Mouse (Mus musculus): ENCODE measurements at regions not wholly inside any gene's neighbourhood (a gene's known extent, or its start where the extent isn't known, plus 50 kb on each side); places are given as distances from the start of the nearest gene placed in this dataset.

GRCm38 (mm10) chr2:173347341-173347740 is 71.0 kb upstream of the Pmepa1 start:
- Histone ChIP-seq H3K9me3 (replicated peaks; ENCODE audit: control insufficient read depth, low read length) (peaks cover 3% of the 10 kb centered on the region), H3K9ac (ENCODE audit: low read length) (no peak overlapping the region), H3K4me1 (ENCODE audit: control insufficient read depth, insufficient read depth, low read length) (peaks cover 29% of the 10 kb centered on the region), H3K4me2 (ENCODE audit: low read depth, low read length) (no peak overlapping the region), H3K4me3 (ENCODE audit: low read length) (no peak overlapping the region), H3K27me3 (ENCODE audit: control insufficient read depth, insufficient read depth, low read length) (no peaks in the 10 kb centered on the region), H3K36me3 (ENCODE audit: control insufficient read depth, insufficient read depth) (no peaks in the 10 kb centered on the region), H3K27ac (ENCODE audit: low read length) (no peak overlapping the region)
- 62% methylated on average over 11 of the region's 11 CpGs for WGBS
- no peak for ATAC-seq (replicated peaks; ENCODE audit: extremely low read depth, insufficient read depth, low FRiP score)

- Histone ChIP-seq H3K36me3 (ENCODE audit: control insufficient read depth, insufficient read depth) (no peaks in the 10 kb centered on the region), H3K4me1 (ENCODE audit: control insufficient read depth, insufficient read depth, low read length) (peaks cover 34% of the 10 kb centered on the region), H3K27me3 (ENCODE audit: control insufficient read depth, insufficient read depth, low read length) (no peaks in the 10 kb centered on the region), H3K4me2 (ENCODE audit: low read depth, low read length) (no peak overlapping the region), H3K9ac (ENCODE audit: low read length) (no peak overlapping the region), H3K27ac (ENCODE audit: low read length) (no peak overlapping the region), H3K9me3 (replicated peaks; ENCODE audit: control insufficient read depth, low read length) (peaks cover 3% of the 10 kb centered on the region), H3K4me3 (ENCODE audit: low read length) (no peak overlapping the region)
- WGBS, result 78% methylated on average over 3 of the region's 3 CpGs
- ATAC-seq (replicated peaks; ENCODE audit: extremely low read depth, insufficient read depth, low FRiP score), result no peak
Measured at GRCm38 (mm10) chr2:173348757-173349156, 72.4 kb upstream of the Pmepa1 start.

DNA sequence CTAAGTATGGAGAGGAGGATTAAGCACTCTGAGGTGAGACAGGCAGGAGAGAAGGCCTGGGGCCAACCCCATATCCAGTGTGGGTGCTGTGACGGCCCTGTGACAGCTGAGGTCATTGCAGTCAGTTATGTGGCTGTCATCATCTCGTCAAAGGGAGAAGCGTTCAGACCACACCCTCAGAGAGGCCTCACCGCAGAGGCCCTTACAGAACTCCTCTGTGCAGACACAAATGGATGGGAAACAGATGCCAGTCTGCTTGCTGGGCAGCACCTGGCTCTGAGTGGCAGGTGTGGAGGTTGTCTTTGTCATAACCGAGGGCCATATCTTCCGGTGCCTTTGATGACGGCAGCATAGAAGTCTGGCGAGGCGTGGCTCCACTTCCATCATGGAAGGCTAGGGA is 73.2 kb upstream of the Pmepa1 start:
- Histone ChIP-seq H3K27me3 (ENCODE audit: control insufficient read depth, insufficient read depth, low read length) (no peaks in the 10 kb centered on the region), H3K9me3 (replicated peaks; ENCODE audit: control insufficient read depth, low read length) (no peaks in the 10 kb centered on the region), H3K4me2 (ENCODE audit: low read depth, low read length) (no peak overlapping the region; the same call in 1 of the 2 replicates), H3K9ac (ENCODE audit: low read length) (no peak overlapping the region; the same call in 1 of the 2 replicates), H3K36me3 (ENCODE audit: control insufficient read depth, insufficient read depth) (no peaks in the 10 kb centered on the region), H3K27ac (ENCODE audit: low read length) (peak overlapping the region; percentile 52), H3K4me1 (ENCODE audit: control insufficient read depth, insufficient read depth, low read length) (peaks cover 34% of the 10 kb centered on the region), H3K4me3 (ENCODE audit: low read length) (no peak overlapping the region)
- 35% methylated on average over 9 of the region's 9 CpGs for WGBS
- peak; percentile 58 for ATAC-seq (replicated peaks; ENCODE audit: extremely low read depth, insufficient read depth, low FRiP score)

GRCm38 (mm10) chr2:173349910-173350309 is 73.6 kb upstream of the Pmepa1 start:
- Histone ChIP-seq H3K9ac (ENCODE audit: low read length) (no peak overlapping the region), H3K4me2 (ENCODE audit: low read depth, low read length) (no peak overlapping the region), H3K27ac (ENCODE audit: low read length) (peak overlapping the region; percentile 24; the same call in 1 of the 2 replicates), H3K27me3 (ENCODE audit: control insufficient read depth, insufficient read depth, low read length) (no peaks in the 10 kb centered on the region), H3K4me3 (ENCODE audit: low read length) (no peak overlapping the region), H3K9me3 (replicated peaks; ENCODE audit: control insufficient read depth, low read length) (no peaks in the 10 kb centered on the region), H3K4me1 (ENCODE audit: control insufficient read depth, insufficient read depth, low read length) (peaks cover 34% of the 10 kb centered on the region), H3K36me3 (ENCODE audit: control insufficient read depth, insufficient read depth) (no peaks in the 10 kb centered on the region)
- no peak for ATAC-seq (replicated peaks; ENCODE audit: extremely low read depth, insufficient read depth, low FRiP score)
- WGBS, result 82% methylated on average over 4 of the region's 4 CpGs

- peaks cover 34% of the 10 kb centered on the region for H3K4me1 ChIP-seq (ENCODE audit: control insufficient read depth, insufficient read depth, low read length)
- H3K4me3 ChIP-seq (ENCODE audit: low read length), result no peak overlapping the region
- H3K4me2 ChIP-seq (ENCODE audit: low read depth, low read length), result no peak overlapping the region
- H3K9ac ChIP-seq (ENCODE audit: low read length), result no peak overlapping the region
- no peaks in the 10 kb centered on the region for H3K27me3 ChIP-seq (ENCODE audit: control insufficient read depth, insufficient read depth, low read length)
- ATAC-seq (replicated peaks; ENCODE audit: extremely low read depth, insufficient read depth, low FRiP score), result no peak
- WGBS, result 91% methylated on average over 3 of the region's 3 CpGs
- no peaks in the 10 kb centered on the region for H3K9me3 ChIP-seq (replicated peaks; ENCODE audit: control insufficient read depth, low read length)
- no peaks in the 10 kb centered on the region for H3K36me3 ChIP-seq (ENCODE audit: control insufficient read depth, insufficient read depth)
- H3K27ac ChIP-seq (ENCODE audit: low read length), result no peak overlapping the region; the same call in 1 of the 2 replicates
Measured at GRCm38 (mm10) chr2:173350405-173350804, 74.1 kb upstream of the Pmepa1 start.

- Histone ChIP-seq H3K27me3 (ENCODE audit: control insufficient read depth, insufficient read depth, low read length) (no peaks in the 10 kb centered on the region), H3K36me3 (ENCODE audit: control insufficient read depth, insufficient read depth) (no peaks in the 10 kb centered on the region), H3K9me3 (replicated peaks; ENCODE audit: control insufficient read depth, low read length) (no peaks in the 10 kb centered on the region), H3K4me3 (ENCODE audit: low read length) (no peak overlapping the region), H3K4me2 (ENCODE audit: low read depth, low read length) (no peak overlapping the region), H3K9ac (ENCODE audit: low read length) (no peak overlapping the region), H3K27ac (ENCODE audit: low read length) (no peak overlapping the region), H3K4me1 (ENCODE audit: control insufficient read depth, insufficient read depth, low read length) (peaks cover 34% of the 10 kb centered on the region)
- 66% methylated on average over 3 of the region's 3 CpGs for WGBS
- ATAC-seq (replicated peaks; ENCODE audit: extremely low read depth, insufficient read depth, low FRiP score), result no peak
Measured at GRCm38 (mm10) chr2:173350831-173351230, 74.5 kb upstream of the Pmepa1 start.

- no peaks in the 10 kb centered on the region for H3K36me3 ChIP-seq (ENCODE audit: control insufficient read depth, insufficient read depth)
- peak overlapping the region; percentile 85 for H3K27ac ChIP-seq (ENCODE audit: low read length)
- ATAC-seq (replicated peaks; ENCODE audit: extremely low read depth, insufficient read depth, low FRiP score), result peak; percentile 57
- peak overlapping the region; percentile 28; the same call in 1 of the 2 replicates for H3K9ac ChIP-seq (ENCODE audit: low read length)
- 35% methylated on average over 18 of the region's 18 CpGs for WGBS
- no peaks in the 10 kb centered on the region for H3K9me3 ChIP-seq (replicated peaks; ENCODE audit: control insufficient read depth, low read length)
- H3K4me2 ChIP-seq (ENCODE audit: low read depth, low read length), result no peak overlapping the region
- no peaks in the 10 kb centered on the region for H3K27me3 ChIP-seq (ENCODE audit: control insufficient read depth, insufficient read depth, low read length)
- peaks cover 34% of the 10 kb centered on the region for H3K4me1 ChIP-seq (ENCODE audit: control insufficient read depth, insufficient read depth, low read length)
- H3K4me3 ChIP-seq (ENCODE audit: low read length), result no peak overlapping the region
Measured at GRCm38 (mm10) chr2:173351831-173352755, 75.8 kb upstream of the Pmepa1 start.

- H3K4me2 ChIP-seq (ENCODE audit: low read depth, low read length), result no peak overlapping the region
- H3K9me3 ChIP-seq (replicated peaks; ENCODE audit: control insufficient read depth, low read length), result no peaks in the 10 kb centered on the region
- peaks cover 31% of the 10 kb centered on the region for H3K4me1 ChIP-seq (ENCODE audit: control insufficient read depth, insufficient read depth, low read length)
- H3K27me3 ChIP-seq (ENCODE audit: control insufficient read depth, insufficient read depth, low read length), result no peaks in the 10 kb centered on the region
- no peaks in the 10 kb centered on the region for H3K36me3 ChIP-seq (ENCODE audit: control insufficient read depth, insufficient read depth)
- no peak for ATAC-seq (replicated peaks; ENCODE audit: extremely low read depth, insufficient read depth, low FRiP score)
- H3K9ac ChIP-seq (ENCODE audit: low read length), result no peak overlapping the region
- H3K4me3 ChIP-seq (ENCODE audit: low read length), result no peak overlapping the region
- WGBS, result 42% methylated on average over 3 of the region's 3 CpGs
- peak overlapping the region; percentile 85 for H3K27ac ChIP-seq (ENCODE audit: low read length)
Measured at GRCm38 (mm10) chr2:173352756-173353139, 76.4 kb upstream of the Pmepa1 start.

- no peak overlapping the region for H3K4me3 ChIP-seq (ENCODE audit: low read length)
- 74% methylated on average over 16 of the region's 16 CpGs for WGBS
- H3K4me2 ChIP-seq (ENCODE audit: low read depth, low read length), result no peak overlapping the region
- H3K9me3 ChIP-seq (replicated peaks; ENCODE audit: control insufficient read depth, low read length), result no peaks in the 10 kb centered on the region
- H3K27me3 ChIP-seq (ENCODE audit: control insufficient read depth, insufficient read depth, low read length), result no peaks in the 10 kb centered on the region
- no peak overlapping the region for H3K9ac ChIP-seq (ENCODE audit: low read length)
- ATAC-seq (replicated peaks; ENCODE audit: extremely low read depth, insufficient read depth, low FRiP score), result no peak
- peaks cover 31% of the 10 kb centered on the region for H3K4me1 ChIP-seq (ENCODE audit: control insufficient read depth, insufficient read depth, low read length)
- no peaks in the 10 kb centered on the region for H3K36me3 ChIP-seq (ENCODE audit: control insufficient read depth, insufficient read depth)
- H3K27ac ChIP-seq (ENCODE audit: low read length), result no peak overlapping the region
Measured at GRCm38 (mm10) chr2:173353435-173354241, 77.3 kb upstream of the Pmepa1 start.
